Mouse (Mus musculus) monocyte, adult 2 months (primary cell): ENCODE results near the gene Cryba4.
A peak's percentile ranks its signal among the peaks of the same experiment; 100 is the strongest.

Experiments
- DNase-seq, 2 experiments: peaks; one replicate each; pipeline ENCODE4 v3.0.0; 2022; ENCODE audit warnings: low spot score in 2 of 2, low read depth in 1 of 2

Cryba4 gene

GRCm38 (mm10) chr5:112210104-112210503, 42.2 kb downstream of the Cryba4 start:
- peak in 1 of 2 experiments; percentile 25 for DNase-seq

- no peak for DNase-seq
Observed at GRCm38 (mm10) chr5:112208321-112208720, 44.0 kb downstream of the Cryba4 start.

- DNase-seq: no peak
Observed at GRCm38 (mm10) chr5:112206543-112207255, 45.6 kb downstream of the Cryba4 start.

DNA sequence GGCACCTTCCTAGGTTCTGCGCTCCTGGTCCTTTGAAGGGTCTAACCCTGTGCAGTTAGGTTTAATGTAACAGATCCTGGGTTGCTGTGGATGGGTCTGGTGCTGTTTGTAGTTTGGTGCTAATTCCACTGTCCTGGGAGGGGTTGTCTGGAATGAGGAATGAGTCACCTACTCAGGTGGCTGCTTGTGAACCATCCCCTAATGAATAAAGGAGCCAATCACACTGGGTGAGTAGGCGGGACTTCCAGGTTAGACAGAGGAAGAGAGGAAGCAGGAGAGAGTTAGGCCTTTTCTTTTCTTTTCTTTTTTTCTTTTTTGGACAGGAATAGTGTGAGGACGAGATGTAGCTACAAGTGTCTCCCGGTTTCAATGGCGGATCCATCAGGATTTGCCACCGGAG, 52.7 kb downstream of the Cryba4 start:
- no peak for DNase-seq
